Mouse (Mus musculus): ENCODE results near the gene Kif23. TPM values are rescaled to one million over a fixed set of nuclear protein-coding genes. Genes with fewer than 3 reads are reported as not detected.

Kif23 gene
- polyA plus RNA-seq, 1 experiment from 2014 or later: 12.3 TPM

GRCm38 (mm10) chr9:61899804-61900203 is 46.8 kb downstream of the Kif23 start:
- Histone ChIP-seq H3K27me3 (replicated peaks) (peaks cover 19% of the 10 kb centered on the region), H3K9ac (replicated peaks) (no peak overlapping the region), H3K9me3 (replicated peaks) (no peaks in the 10 kb centered on the region), H3K4me3 (replicated peaks) (no peak overlapping the region), H3K27ac (replicated peaks) (no peak overlapping the region), H3K4me1 (peaks cover 17% of the 10 kb centered on the region), H3K4me2 (peak overlapping the region; percentile 31; the same call in 1 of the 2 replicates), H3K36me3 (no peaks in the 10 kb centered on the region)
- peak; percentile 60; the same call in 1 of the 2 replicates for ATAC-seq (ENCODE audit: low FRiP score)
- whole genome bisulfite sequencing: 6% methylated on average over 16 of the region's 16 CpGs

- Histone ChIP-seq H3K9ac (replicated peaks) (no peak overlapping the region), H3K27ac (replicated peaks) (no peak overlapping the region), H3K4me3 (replicated peaks) (no peak overlapping the region), H3K9me3 (replicated peaks) (no peaks in the 10 kb centered on the region), H3K27me3 (replicated peaks) (peaks cover 19% of the 10 kb centered on the region), H3K4me2 (no peak overlapping the region), H3K4me1 (peaks cover 17% of the 10 kb centered on the region), H3K36me3 (no peaks in the 10 kb centered on the region)
- 1% methylated on average over 8 of the region's 8 CpGs for WGBS
- ATAC-seq (ENCODE audit: low FRiP score): no peak
Measured at GRCm38 (mm10) chr9:61898401-61898800, 48.2 kb downstream of the Kif23 start.

- Histone ChIP-seq H3K4me1 (peaks cover 5% of the 10 kb centered on the region), H3K4me2 (no peak overlapping the region), H3K36me3 (no peaks in the 10 kb centered on the region), H3K9ac (replicated peaks) (no peak overlapping the region), H3K27ac (replicated peaks) (no peak overlapping the region), H3K4me3 (replicated peaks) (no peak overlapping the region), H3K27me3 (replicated peaks) (peaks cover 15% of the 10 kb centered on the region; the same call in 1 of the 2 replicates), H3K9me3 (replicated peaks) (no peaks in the 10 kb centered on the region)
- WGBS: 83% methylated on average over 8 of the region's 8 CpGs
- no peak for ATAC-seq (ENCODE audit: low FRiP score)
Measured at GRCm38 (mm10) chr9:61895014-61895413, 51.6 kb downstream of the Kif23 start.

GRCm38 (mm10) chr9:61889855-61890254 is 56.7 kb downstream of the Kif23 start:
- Histone ChIP-seq H3K9me3 (replicated peaks) (no peaks in the 10 kb centered on the region), H3K27me3 (replicated peaks) (no peaks in the 10 kb centered on the region), H3K9ac (replicated peaks) (no peak overlapping the region), H3K4me3 (replicated peaks) (no peak overlapping the region), H3K27ac (replicated peaks) (peak overlapping the region; percentile 60), H3K4me1 (peaks cover 17% of the 10 kb centered on the region; the same call in 1 of the 2 replicates), H3K4me2 (no peak overlapping the region), H3K36me3 (no peaks in the 10 kb centered on the region)
- no peak; the same call in 1 of the 2 replicates for ATAC-seq (ENCODE audit: low FRiP score)
- WGBS: 26% methylated on average over 8 of the region's 8 CpGs

GRCm38 (mm10) chr9:61887661-61888379 is 58.8 kb downstream of the Kif23 start:
- H3K4me2 ChIP-seq: no peak overlapping the region
- H3K9ac ChIP-seq (replicated peaks): no peak overlapping the region
- 57% methylated on average over 11 of the region's 11 CpGs for WGBS
- no peak overlapping the region for H3K4me3 ChIP-seq (replicated peaks)
- H3K27me3 ChIP-seq (replicated peaks): no peaks in the 10 kb centered on the region; the same call in 1 of the 2 replicates
- no peaks in the 10 kb centered on the region for H3K36me3 ChIP-seq
- no peak overlapping the region; the same call in 1 of the 2 replicates for H3K27ac ChIP-seq (replicated peaks)
- no peaks in the 10 kb centered on the region for H3K9me3 ChIP-seq (replicated peaks)
- ATAC-seq (ENCODE audit: low FRiP score): peak; percentile 53; the same call in 1 of the 2 replicates
- peaks cover 17% of the 10 kb centered on the region; the same call in 1 of the 2 replicates for H3K4me1 ChIP-seq

GRCm38 (mm10) chr9:61885964-61886363 is 60.6 kb downstream of the Kif23 start:
- WGBS: 88% methylated on average over 7 of the region's 7 CpGs
- ATAC-seq (ENCODE audit: low FRiP score): no peak
- Histone ChIP-seq H3K9ac (replicated peaks) (no peak overlapping the region), H3K4me2 (no peak overlapping the region), H3K9me3 (replicated peaks) (no peaks in the 10 kb centered on the region), H3K27me3 (replicated peaks) (peaks cover 6% of the 10 kb centered on the region; the same call in 1 of the 2 replicates), H3K4me3 (replicated peaks) (no peak overlapping the region), H3K36me3 (no peaks in the 10 kb centered on the region), H3K4me1 (peaks cover 17% of the 10 kb centered on the region; the same call in 1 of the 2 replicates), H3K27ac (replicated peaks) (no peak overlapping the region)

- peaks cover 6% of the 10 kb centered on the region; the same call in 1 of the 2 replicates for H3K27me3 ChIP-seq (replicated peaks)
- peaks cover 17% of the 10 kb centered on the region; the same call in 1 of the 2 replicates for H3K4me1 ChIP-seq
- H3K27ac ChIP-seq (replicated peaks): no peak overlapping the region
- H3K9me3 ChIP-seq (replicated peaks): no peaks in the 10 kb centered on the region
- no peaks in the 10 kb centered on the region for H3K36me3 ChIP-seq
- H3K4me3 ChIP-seq (replicated peaks): no peak overlapping the region
- ATAC-seq (ENCODE audit: low FRiP score): no peak
- 60% methylated on average over 13 of the region's 13 CpGs for WGBS
- no peak overlapping the region for H3K4me2 ChIP-seq
- no peak overlapping the region for H3K9ac ChIP-seq (replicated peaks)
Measured at GRCm38 (mm10) chr9:61884936-61885335, 61.6 kb downstream of the Kif23 start.

- H3K4me3 ChIP-seq (replicated peaks): no peak overlapping the region
- peaks cover 6% of the 10 kb centered on the region; the same call in 1 of the 2 replicates for H3K27me3 ChIP-seq (replicated peaks)
- H3K4me2 ChIP-seq: no peak overlapping the region
- no peaks in the 10 kb centered on the region for H3K36me3 ChIP-seq
- H3K9ac ChIP-seq (replicated peaks): no peak overlapping the region
- H3K4me1 ChIP-seq: peaks cover 14% of the 10 kb centered on the region; the same call in 1 of the 2 replicates
- no peak overlapping the region for H3K27ac ChIP-seq (replicated peaks)
- WGBS: 83% methylated on average over 7 of the region's 7 CpGs
- no peak for ATAC-seq (ENCODE audit: low FRiP score)
- H3K9me3 ChIP-seq (replicated peaks): no peaks in the 10 kb centered on the region
Measured at GRCm38 (mm10) chr9:61884375-61884774, 62.2 kb downstream of the Kif23 start.

- H3K36me3 ChIP-seq: no peaks in the 10 kb centered on the region
- H3K9ac ChIP-seq (replicated peaks): no peak overlapping the region
- H3K9me3 ChIP-seq (replicated peaks): no peaks in the 10 kb centered on the region
- peaks cover 18% of the 10 kb centered on the region for H3K4me1 ChIP-seq
- no peak overlapping the region for H3K27ac ChIP-seq (replicated peaks)
- H3K27me3 ChIP-seq (replicated peaks): peaks cover 6% of the 10 kb centered on the region; the same call in 1 of the 2 replicates
- H3K4me3 ChIP-seq (replicated peaks): no peak overlapping the region
- ATAC-seq (ENCODE audit: low FRiP score): no peak
- 61% methylated on average over 3 of the region's 3 CpGs for WGBS
- H3K4me2 ChIP-seq: no peak overlapping the region
Measured at GRCm38 (mm10) chr9:61882179-61882578, 64.4 kb downstream of the Kif23 start.

GRCm38 (mm10) chr9:61878889-61879288 is 67.7 kb downstream of the Kif23 start:
- Histone ChIP-seq H3K36me3 (no peaks in the 10 kb centered on the region), H3K27me3 (replicated peaks) (peaks cover 10% of the 10 kb centered on the region; the same call in 1 of the 2 replicates), H3K27ac (replicated peaks) (no peak overlapping the region), H3K4me3 (replicated peaks) (no peak overlapping the region), H3K4me1 (peaks cover 33% of the 10 kb centered on the region), H3K4me2 (no peak overlapping the region), H3K9me3 (replicated peaks) (no peaks in the 10 kb centered on the region), H3K9ac (replicated peaks) (no peak overlapping the region)
- WGBS: 29% methylated on average over 2 of the region's 2 CpGs
- ATAC-seq (ENCODE audit: low FRiP score): no peak

- Histone ChIP-seq H3K4me2 (peak overlapping the region; percentile 11), H3K9me3 (replicated peaks) (no peaks in the 10 kb centered on the region), H3K4me3 (replicated peaks) (no peak overlapping the region), H3K9ac (replicated peaks) (no peak overlapping the region), H3K36me3 (no peaks in the 10 kb centered on the region), H3K4me1 (peaks cover 43% of the 10 kb centered on the region), H3K27ac (replicated peaks) (no peak overlapping the region; the same call in 1 of the 2 replicates), H3K27me3 (replicated peaks) (peaks cover 10% of the 10 kb centered on the region; the same call in 1 of the 2 replicates)
- WGBS: 7% methylated on average over 22 of the region's 22 CpGs
- ATAC-seq (ENCODE audit: low FRiP score): peak; percentile 67
Measured at GRCm38 (mm10) chr9:61877373-61878112, 69.0 kb downstream of the Kif23 start.

Data from neural tube, embryonic 15.5 days (tissue).